Mouse (Mus musculus) erythroblast, embryonic 14.5 days (primary cell): ENCODE measurements around the gene Ndufaf7. TPM values are rescaled to one million over a fixed set of nuclear protein-coding genes. Genes with fewer than 3 reads are reported as not detected.
A peak's percentile ranks its signal among the peaks of the same experiment; 100 is the strongest.

Experiments
- H3K27me3 ChIP-seq: 2 replicates; pipeline ENCODE4 v1.6.1; 2012; ENCODE audit warnings: inconsistent platforms; ENCODE audit not compliant: control insufficient read depth
- H3K36me3 ChIP-seq: 2 replicates; pipeline ENCODE4 v1.6.1; 2012; ENCODE audit warnings: mild to moderate bottlenecking, inconsistent platforms; ENCODE audit not compliant: control insufficient read depth
- H3K4me1 ChIP-seq: 2 replicates; pipeline ENCODE4 v1.6.1; 2012; ENCODE audit warnings: inconsistent platforms; ENCODE audit not compliant: control insufficient read depth
- H3K4me3 ChIP-seq: replicated peaks from 2 replicates; pipeline ENCODE3; 2012; ENCODE audit warnings: moderate library complexity, mild to moderate bottlenecking, inconsistent platforms
- H3K9me3 ChIP-seq: 2 replicates; pipeline ENCODE4 v1.6.1; 2012; ENCODE audit warnings: low read length, inconsistent platforms, mixed read lengths; ENCODE audit not compliant: control insufficient read depth
- GATA1 ChIP-seq: IDR thresholded peaks from 2 replicates; pipeline ENCODE4 v1.6.1; 2012; ENCODE audit warnings: low read length, inconsistent platforms, mixed read lengths
- TAL1 ChIP-seq: IDR thresholded peaks from 3 replicates; pipeline ENCODE4 v1.6.1; 2012; ENCODE audit warnings: low read length, inconsistent platforms, mixed read lengths
- polyA plus RNA-seq: library from polyadenylated mRNA; stranded (reverse); fragments of >175 nt; gene quantifications from 2 replicates; pipeline ENCODE4 v1.2.3, GENCODE M21; 2012

Gene Ndufaf7
- polyA plus RNA-seq, 1 experiment = 0.08 TPM

DNA sequence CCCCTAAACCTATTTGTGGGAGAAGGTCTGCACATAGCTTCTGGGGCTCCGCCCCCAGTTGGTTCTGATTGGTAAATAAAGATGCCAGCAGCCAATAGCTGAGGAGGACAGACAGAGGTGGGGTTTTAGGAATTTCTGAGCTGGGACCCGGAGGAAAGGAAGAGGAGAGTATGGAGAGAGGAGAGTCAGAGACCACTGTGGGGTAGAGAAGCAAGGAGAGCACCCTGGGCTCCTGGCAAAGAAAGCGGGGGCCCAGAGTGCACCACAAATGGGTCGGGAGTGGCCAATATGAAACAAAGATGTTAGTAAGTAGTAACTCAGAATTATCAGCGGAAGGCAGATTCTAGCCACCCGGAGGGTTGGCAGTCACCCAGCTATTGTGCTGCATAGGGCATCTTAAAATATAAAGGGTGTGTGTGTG is 24.1 kb upstream of the Ndufaf7 start:
- TF ChIP-seq TAL1 (no peak), GATA1 (no peak)
- peak overlapping the region; percentile 22 for H3K4me3 ChIP-seq
- peaks cover 23% of the 10 kb centered on the region for H3K4me1 ChIP-seq

DNA sequence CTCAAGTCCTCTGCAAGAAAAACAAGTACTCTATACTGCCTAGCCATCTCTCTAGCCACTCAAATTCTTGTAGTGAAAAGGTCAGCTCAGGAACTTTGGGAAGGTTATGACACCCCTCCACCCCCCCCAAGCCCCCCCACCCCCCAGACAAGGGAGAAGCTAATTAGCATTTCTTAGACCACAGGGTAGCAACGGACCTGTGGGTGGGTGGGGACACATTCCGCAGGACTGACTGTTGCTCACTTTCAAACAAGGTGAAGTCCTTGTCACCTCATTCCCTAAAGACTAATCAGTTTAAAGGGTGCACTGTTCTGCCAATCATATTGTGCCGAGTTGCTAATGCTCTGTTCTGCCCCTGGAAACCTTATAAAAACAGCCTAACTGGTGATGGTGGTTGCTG is 23.0 kb upstream of the Ndufaf7 start:
- no peaks in the 10 kb centered on the region for H3K9me3 ChIP-seq
- H3K27me3 ChIP-seq = no peaks in the 10 kb centered on the region
- H3K4me1 ChIP-seq = peaks cover 23% of the 10 kb centered on the region
- H3K36me3 ChIP-seq = peaks cover 12% of the 10 kb centered on the region
- no peak overlapping the region for H3K4me3 ChIP-seq
- no peak for TF ChIP-seq GATA1
- no peak for TF ChIP-seq TAL1

More for the DNA sequence above, 24.1 kb upstream of the Ndufaf7 start:
- H3K9me3 ChIP-seq = no peaks in the 10 kb centered on the region
- peaks cover 3% of the 10 kb centered on the region for H3K36me3 ChIP-seq
- H3K27me3 ChIP-seq = no peaks in the 10 kb centered on the region

DNA sequence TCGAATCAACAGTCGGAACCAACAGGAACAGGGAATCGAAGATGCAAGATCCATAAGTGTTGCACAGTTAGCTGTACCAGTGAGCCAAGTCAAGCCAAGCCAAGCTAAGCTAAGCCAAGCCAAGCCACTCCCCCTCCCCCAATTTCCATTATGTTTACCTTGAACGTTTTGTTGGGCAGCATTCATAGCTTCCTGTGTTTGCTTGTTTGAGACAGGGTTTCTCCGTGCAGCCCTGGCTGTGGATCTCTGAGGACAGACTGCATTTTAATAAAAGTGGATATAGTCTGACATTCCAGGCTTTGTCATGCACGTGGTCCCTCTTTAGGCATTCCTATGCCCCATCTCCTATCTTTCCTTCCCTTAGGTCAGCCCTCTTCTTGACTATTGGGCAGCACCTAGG is 21.2 kb upstream of the Ndufaf7 start:
- Histone ChIP-seq H3K27me3 (no peaks in the 10 kb centered on the region), H3K4me3 (peak overlapping the region; percentile 86), H3K4me1 (peaks cover 23% of the 10 kb centered on the region), H3K9me3 (no peaks in the 10 kb centered on the region), H3K36me3 (peaks cover 29% of the 10 kb centered on the region)
- TF ChIP-seq GATA1 = no peak
- TF ChIP-seq TAL1 = no peak

DNA sequence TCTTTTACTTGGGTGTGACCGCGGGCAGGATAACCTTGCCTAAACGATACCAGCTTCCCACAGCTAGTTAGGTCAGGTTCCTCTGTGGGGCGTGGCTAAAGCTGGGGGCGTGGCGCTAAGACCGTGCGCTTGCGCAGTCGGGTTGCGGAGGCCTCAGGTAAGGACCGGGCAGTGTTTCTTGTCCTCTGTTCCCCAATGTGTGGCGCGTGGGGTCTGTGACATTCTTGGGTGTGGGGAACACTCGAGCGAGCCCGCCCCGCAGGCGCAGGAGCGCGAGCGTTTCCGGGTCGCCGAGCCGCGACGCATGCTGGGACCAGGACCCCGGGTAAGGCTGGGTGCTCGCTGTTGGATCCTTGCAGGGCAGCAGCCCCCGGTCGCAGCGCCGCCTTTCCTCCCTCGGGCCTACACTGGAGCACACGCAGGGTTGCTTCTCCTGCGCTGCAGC is 20.5 kb upstream of the Ndufaf7 start, which contains the start of gene Cebpzos:
Gene Cebpzos, plus strand, starts transcription at position 132 of the 445 bp plus-strand sequence.
- TF ChIP-seq GATA1 (no peak), TAL1 (no peak)
- peaks cover 23% of the 10 kb centered on the region for H3K4me1 ChIP-seq
- no peaks in the 10 kb centered on the region for H3K9me3 ChIP-seq
- no peaks in the 10 kb centered on the region for H3K27me3 ChIP-seq
- peak within 1 kb of the TSS; percentile 86 for H3K4me3 ChIP-seq
- peaks cover 34% of the 10 kb centered on the region for H3K36me3 ChIP-seq

DNA sequence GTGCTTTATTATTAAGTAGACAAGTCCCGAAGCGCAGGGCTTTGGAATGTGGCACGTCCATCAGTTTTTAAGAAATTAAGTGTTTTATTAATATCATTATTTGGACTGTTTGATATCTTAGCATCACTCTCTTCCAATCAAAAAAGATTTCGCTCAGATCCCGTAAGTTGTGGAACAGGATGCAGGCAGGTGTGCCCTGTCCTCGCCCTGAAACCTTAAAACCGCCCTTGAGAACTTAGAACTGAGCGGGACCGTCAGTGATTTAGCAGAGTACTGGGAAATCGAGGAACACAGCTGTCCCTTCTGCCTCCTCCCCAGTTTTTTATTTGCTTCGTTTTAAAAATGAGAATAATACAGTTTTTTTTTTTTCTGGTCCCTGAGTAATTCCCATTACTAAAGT is 20.0 kb upstream of the Ndufaf7 start:
- H3K9me3 ChIP-seq = no peaks in the 10 kb centered on the region
- no peaks in the 10 kb centered on the region for H3K27me3 ChIP-seq
- H3K4me1 ChIP-seq = peaks cover 23% of the 10 kb centered on the region
- H3K4me3 ChIP-seq = peak overlapping the region; percentile 86
- peaks cover 39% of the 10 kb centered on the region for H3K36me3 ChIP-seq
- TF ChIP-seq TAL1 = no peak
- TF ChIP-seq GATA1 = no peak

DNA sequence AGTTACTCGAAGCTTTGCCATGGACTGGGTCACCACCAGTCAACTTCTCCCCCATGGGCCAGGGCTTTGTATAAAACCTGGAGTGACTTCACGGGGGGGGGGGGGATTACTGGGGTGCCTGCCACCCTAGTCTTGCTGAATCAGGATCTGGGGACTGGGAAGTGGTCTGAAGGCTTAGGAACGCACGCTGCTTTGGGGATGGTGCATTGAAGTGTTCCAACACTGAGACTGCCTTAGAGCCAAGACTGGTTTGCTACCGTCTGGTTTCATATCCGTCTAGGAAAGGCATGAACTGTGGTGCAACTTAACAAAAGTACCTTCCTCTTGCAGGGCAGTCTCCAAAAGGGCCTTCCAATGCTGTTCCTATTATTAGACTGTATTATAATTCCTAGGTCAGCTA is 19.2 kb upstream of the Ndufaf7 start:
- Histone ChIP-seq H3K27me3 (no peaks in the 10 kb centered on the region), H3K4me3 (no peak overlapping the region), H3K4me1 (peaks cover 22% of the 10 kb centered on the region), H3K9me3 (no peaks in the 10 kb centered on the region), H3K36me3 (peaks cover 46% of the 10 kb centered on the region)
- TF ChIP-seq GATA1 = no peak
- TF ChIP-seq TAL1 = no peak

DNA sequence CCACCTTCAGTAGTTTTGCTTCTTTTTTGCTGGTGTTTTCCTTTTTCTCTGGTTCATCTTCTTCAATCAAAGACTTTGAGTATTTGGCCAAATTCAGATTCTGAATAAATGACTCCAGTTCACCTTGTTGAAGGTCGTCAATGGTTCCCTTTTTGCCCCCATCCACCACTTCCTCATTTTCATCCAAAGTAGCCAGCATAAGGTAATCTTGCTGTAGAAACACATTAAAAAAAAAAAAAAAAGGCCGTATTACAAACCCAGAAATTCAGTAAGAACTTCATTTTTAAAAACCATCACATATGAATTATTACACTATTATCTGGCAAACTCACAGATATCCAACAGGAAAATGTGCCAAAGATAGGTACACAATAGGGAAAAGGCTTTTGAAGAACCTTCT is 1.1 kb upstream of the Ndufaf7 start:
- peaks cover 41% of the 10 kb centered on the region for H3K4me1 ChIP-seq
- no peaks in the 10 kb centered on the region for H3K27me3 ChIP-seq
- H3K9me3 ChIP-seq = no peaks in the 10 kb centered on the region
- peaks cover 47% of the 10 kb centered on the region for H3K36me3 ChIP-seq
- H3K4me3 ChIP-seq = peak overlapping the region; percentile 70
- no peak for TF ChIP-seq GATA1
- TF ChIP-seq TAL1 = no peak

DNA sequence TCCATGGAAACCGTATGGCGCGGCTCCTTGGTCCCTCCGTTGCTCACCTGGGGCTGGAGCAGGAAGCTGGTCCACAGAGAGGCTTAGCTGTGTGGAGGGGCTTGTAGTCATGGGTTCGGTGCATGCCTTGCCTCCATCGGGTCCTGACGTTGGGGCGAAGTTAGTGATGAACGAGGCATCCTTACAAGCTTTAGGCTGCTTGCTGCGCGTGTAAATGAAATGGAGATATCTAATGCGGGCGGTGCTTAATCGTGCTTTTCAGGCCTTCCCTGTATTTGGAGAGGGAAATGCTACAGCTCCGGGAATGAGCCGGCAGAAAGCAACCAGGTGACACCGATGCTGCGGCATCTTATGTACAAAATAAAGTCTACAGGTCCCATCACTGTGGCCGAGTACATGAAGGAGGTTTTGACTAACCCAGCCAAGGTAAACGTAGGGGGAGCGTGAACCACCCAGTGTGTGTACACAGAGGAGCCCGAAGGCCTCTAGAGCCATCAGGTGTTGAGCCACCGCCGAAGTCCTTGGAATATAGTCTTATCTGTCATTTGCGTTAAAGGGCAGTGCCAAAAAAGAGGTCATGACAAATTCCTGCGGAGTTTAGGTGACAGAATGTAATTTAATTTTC is 405 bp downstream of the Ndufaf7 start:
- no peaks in the 10 kb centered on the region for H3K9me3 ChIP-seq
- no peak for TF ChIP-seq TAL1
- no peak for TF ChIP-seq GATA1
- H3K36me3 ChIP-seq = peaks cover 38% of the 10 kb centered on the region
- H3K27me3 ChIP-seq = no peaks in the 10 kb centered on the region
- peaks cover 41% of the 10 kb centered on the region for H3K4me1 ChIP-seq
- H3K4me3 ChIP-seq = peak overlapping the region; percentile 70

DNA sequence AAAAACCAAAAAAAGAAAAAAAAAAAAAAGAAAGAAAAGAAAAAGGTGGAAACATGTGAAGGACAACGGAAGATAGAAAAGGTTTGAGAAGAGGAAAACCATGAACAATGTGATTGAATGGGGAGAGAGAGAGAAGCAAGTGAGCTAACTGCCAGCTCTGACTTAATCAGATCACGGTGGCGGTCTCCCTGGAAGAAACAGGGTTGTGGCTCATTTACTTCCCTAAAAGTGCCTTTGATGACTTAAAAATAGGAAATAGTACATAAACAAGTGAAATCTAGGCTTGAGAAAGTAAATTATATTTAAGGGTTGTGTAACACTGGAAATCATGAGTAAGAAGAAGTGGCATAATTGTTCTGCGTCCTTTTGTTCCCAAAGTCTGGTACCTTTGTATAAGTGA is 2.0 kb downstream of the Ndufaf7 start:
- TF ChIP-seq GATA1 = no peak
- no peak for TF ChIP-seq TAL1
- Histone ChIP-seq H3K36me3 (peaks cover 24% of the 10 kb centered on the region), H3K27me3 (no peaks in the 10 kb centered on the region), H3K4me1 (peaks cover 36% of the 10 kb centered on the region), H3K9me3 (no peaks in the 10 kb centered on the region), H3K4me3 (no peak overlapping the region)

DNA sequence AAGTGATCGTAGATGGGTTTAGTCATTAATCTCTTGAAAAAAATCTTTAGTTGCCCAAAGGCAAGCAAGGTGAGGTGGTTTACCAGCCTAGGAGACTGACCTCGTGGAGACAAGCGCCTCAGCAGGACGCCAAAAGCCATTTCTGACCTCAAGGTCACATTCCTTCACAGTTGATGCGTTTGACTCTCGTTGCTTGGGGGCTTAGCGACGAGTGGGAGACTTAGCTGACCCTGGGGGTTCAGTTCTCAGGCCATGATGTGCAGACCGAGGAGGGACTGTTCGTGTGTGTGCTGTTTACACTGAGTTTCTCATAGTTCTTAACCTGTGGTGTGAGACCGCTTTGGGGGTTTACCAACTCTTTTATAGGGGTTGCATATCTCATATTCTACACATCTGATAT is 5.6 kb downstream of the Ndufaf7 start:
- Histone ChIP-seq H3K4me3 (no peak overlapping the region), H3K4me1 (peaks cover 5% of the 10 kb centered on the region), H3K36me3 (peaks cover 19% of the 10 kb centered on the region), H3K27me3 (no peaks in the 10 kb centered on the region), H3K9me3 (no peaks in the 10 kb centered on the region)
- TF ChIP-seq GATA1 = no peak
- no peak for TF ChIP-seq TAL1
